Mouse (Mus musculus): Measurements from ENCODE around the gene Src. TPM values are rescaled to one million over a fixed set of nuclear protein-coding genes. Genes with fewer than 3 reads are reported as not detected.
A peak's percentile ranks its signal among the peaks of the same experiment; 100 is the strongest.

The Src gene
- total RNA-seq, 2 experiments from 2014 or later = 135 to 137 TPM

GRCm38 (mm10) chr2:157519452-157519851 lies 101.2 kb downstream of the Src start:
- no peak for DNase-seq (ENCODE audit: low spot score in 2 of 2)

GRCm38 (mm10) chr2:157520496-157520895 lies 102.3 kb downstream of the Src start:
- peak in 1 of 2 experiments; percentile 26 for DNase-seq (ENCODE audit: low spot score in 2 of 2)

Other genes starting within 250 kb of the Src start
- gene Rbl1, start 213.9 kb upstream of the Src start, total RNA-seq (2021) = 1 to 10 TPM; 1.4 to 1.8 TPM
- gene Rpn2, start 139.4 kb upstream of the Src start, total RNA-seq (2021) = 100 to 1,000 TPM; 136 to 138 TPM
- 1 to 10 TPM; 1.3 to 1.6 TPM for gene Mroh8, start 138.9 kb upstream of the Src start, total RNA-seq (2021)
- gene Ghrh, start 70.9 kb upstream of the Src start, total RNA-seq (2021) = not detected
- gene Manbal, start 50.9 kb upstream of the Src start, total RNA-seq (2021) = 10 to 100 TPM; 54.6 to 56.6 TPM
- 100 to 1,000 TPM; 193 to 292 TPM for gene Nnat, start 141.6 kb downstream of the Src start, total RNA-seq (2021)
- gene Blcap, start 152.8 kb downstream of the Src start, total RNA-seq (2021) = 100 to 1,000 TPM; 116 to 117 TPM

All from left cerebral cortex, adult 18-20 months (tissue).